Mouse (Mus musculus): ENCODE measurements around the gene Cdc42se1. TPM values are rescaled to one million over a fixed set of nuclear protein-coding genes. Genes with fewer than 3 reads are reported as not detected.

Cdc42se1 gene
- polyA plus RNA-seq, 1 experiment = 41.6 TPM

GRCm38 (mm10) chr3:95280747-95281146 lies 52.2 kb downstream of the Cdc42se1 start:
- 7% methylated on average over 8 of the region's 8 CpGs for WGBS
- H3K27ac ChIP-seq (ENCODE audit: insufficient read depth, low read depth, low read length) = peak overlapping the region; percentile 76
- H3K4me1 ChIP-seq (ENCODE audit: control insufficient read depth, insufficient read depth, insufficient read length, low read length) = peaks cover 6% of the 10 kb centered on the region; the same call in 1 of the 2 replicates
- H3K36me3 ChIP-seq (ENCODE audit: control insufficient read depth, insufficient read depth, low read length) = no peaks in the 10 kb centered on the region
- H3K27me3 ChIP-seq (ENCODE audit: control insufficient read depth, insufficient read depth, low read length) = no peaks in the 10 kb centered on the region
- H3K4me3 ChIP-seq (ENCODE audit: low read depth, low read length) = peak overlapping the region; percentile 77
- no peak for TF ChIP-seq CTCF (IDR thresholded peaks at IDR 0.05; ENCODE audit: extremely low read depth, insufficient read length, insufficient replicate concordance, low read depth, low read length)
- no peak for TF ChIP-seq POLR2A (IDR thresholded peaks at IDR 0.05; ENCODE audit: low read depth, low read length)

GRCm38 (mm10) chr3:95281216-95282126 lies 52.9 kb downstream of the Cdc42se1 start, which contains the start of the genes Mindy1 and Prune1:
Gene Mindy1, plus strand, starts transcription at chr3:95281345.
Gene Prune1, minus strand, starts transcription at chr3:95282076.
- WGBS = under 1% methylated on average over 53 of the region's 53 CpGs
- no peaks in the 10 kb centered on the region; the same call in 1 of the 2 replicates for H3K36me3 ChIP-seq (ENCODE audit: control insufficient read depth, insufficient read depth, low read length)
- peak within 1 kb of the TSS; percentile 85 for H3K4me3 ChIP-seq (ENCODE audit: low read depth, low read length)
- peaks cover 6% of the 10 kb centered on the region; the same call in 1 of the 2 replicates for H3K4me1 ChIP-seq (ENCODE audit: control insufficient read depth, insufficient read depth, insufficient read length, low read length)
- H3K27ac ChIP-seq (ENCODE audit: insufficient read depth, low read depth, low read length) = peak within 1 kb of the TSS; percentile 88
- no peak for TF ChIP-seq POLR2A (IDR thresholded peaks at IDR 0.05; ENCODE audit: low read depth, low read length)
- TF ChIP-seq CTCF (IDR thresholded peaks at IDR 0.05; ENCODE audit: extremely low read depth, insufficient read length, insufficient replicate concordance, low read depth, low read length) = no peak
- no peaks in the 10 kb centered on the region for H3K27me3 ChIP-seq (ENCODE audit: control insufficient read depth, insufficient read depth, low read length)

GRCm38 (mm10) chr3:95282381-95282864 lies 53.9 kb downstream of the Cdc42se1 start:
- peaks cover 4% of the 10 kb centered on the region; the same call in 1 of the 2 replicates for H3K4me1 ChIP-seq (ENCODE audit: control insufficient read depth, insufficient read depth, insufficient read length, low read length)
- H3K27me3 ChIP-seq (ENCODE audit: control insufficient read depth, insufficient read depth, low read length) = no peaks in the 10 kb centered on the region
- peaks cover 1% of the 10 kb centered on the region; the same call in 1 of the 2 replicates for H3K36me3 ChIP-seq (ENCODE audit: control insufficient read depth, insufficient read depth, low read length)
- WGBS = 1% methylated on average over 11 of the region's 11 CpGs
- peak overlapping the region; percentile 88 for H3K27ac ChIP-seq (ENCODE audit: insufficient read depth, low read depth, low read length)
- TF ChIP-seq POLR2A (IDR thresholded peaks at IDR 0.05; ENCODE audit: low read depth, low read length) (no peak), CTCF (IDR thresholded peaks at IDR 0.05; ENCODE audit: extremely low read depth, insufficient read length, insufficient replicate concordance, low read depth, low read length) (no peak)
- H3K4me3 ChIP-seq (ENCODE audit: low read depth, low read length) = peak overlapping the region; percentile 85

GRCm38 (mm10) chr3:95282865-95283588 lies 54.5 kb downstream of the Cdc42se1 start:
- TF ChIP-seq CTCF (IDR thresholded peaks at IDR 0.05; ENCODE audit: extremely low read depth, insufficient read length, insufficient replicate concordance, low read depth, low read length) (no peak), POLR2A (IDR thresholded peaks at IDR 0.05; ENCODE audit: low read depth, low read length) (peak; percentile 70)
- H3K27ac ChIP-seq (ENCODE audit: insufficient read depth, low read depth, low read length) = peak overlapping the region; percentile 88
- H3K4me1 ChIP-seq (ENCODE audit: control insufficient read depth, insufficient read depth, insufficient read length, low read length) = peaks cover 3% of the 10 kb centered on the region; the same call in 1 of the 2 replicates
- H3K4me3 ChIP-seq (ENCODE audit: low read depth, low read length) = peak overlapping the region; percentile 85
- peaks cover 7% of the 10 kb centered on the region for H3K36me3 ChIP-seq (ENCODE audit: control insufficient read depth, insufficient read depth, low read length)
- under 1% methylated on average over 51 of the region's 51 CpGs for WGBS
- H3K27me3 ChIP-seq (ENCODE audit: control insufficient read depth, insufficient read depth, low read length) = no peaks in the 10 kb centered on the region

GRCm38 (mm10) chr3:95283589-95283941 lies 55.0 kb downstream of the Cdc42se1 start:
- Histone ChIP-seq H3K4me1 (ENCODE audit: control insufficient read depth, insufficient read depth, insufficient read length, low read length) (peaks cover 3% of the 10 kb centered on the region; the same call in 1 of the 2 replicates), H3K4me3 (ENCODE audit: low read depth, low read length) (peak overlapping the region; percentile 85), H3K36me3 (ENCODE audit: control insufficient read depth, insufficient read depth, low read length) (peaks cover 13% of the 10 kb centered on the region), H3K27me3 (ENCODE audit: control insufficient read depth, insufficient read depth, low read length) (no peaks in the 10 kb centered on the region), H3K27ac (ENCODE audit: insufficient read depth, low read depth, low read length) (peak overlapping the region; percentile 88)
- TF ChIP-seq CTCF (IDR thresholded peaks at IDR 0.05; ENCODE audit: extremely low read depth, insufficient read length, insufficient replicate concordance, low read depth, low read length) (no peak), POLR2A (IDR thresholded peaks at IDR 0.05; ENCODE audit: low read depth, low read length) (no peak)
- WGBS = 2% methylated on average over 7 of the region's 7 CpGs

GRCm38 (mm10) chr3:95284062-95284461 lies 55.5 kb downstream of the Cdc42se1 start:
- H3K36me3 ChIP-seq (ENCODE audit: control insufficient read depth, insufficient read depth, low read length) = peaks cover 15% of the 10 kb centered on the region
- no peak overlapping the region for H3K27ac ChIP-seq (ENCODE audit: insufficient read depth, low read depth, low read length)
- peaks cover 3% of the 10 kb centered on the region; the same call in 1 of the 2 replicates for H3K4me1 ChIP-seq (ENCODE audit: control insufficient read depth, insufficient read depth, insufficient read length, low read length)
- TF ChIP-seq CTCF (IDR thresholded peaks at IDR 0.05; ENCODE audit: extremely low read depth, insufficient read length, insufficient replicate concordance, low read depth, low read length) (no peak), POLR2A (IDR thresholded peaks at IDR 0.05; ENCODE audit: low read depth, low read length) (no peak)
- 4% methylated on average over 1 of the region's 1 CpGs for WGBS
- peak overlapping the region; percentile 41 for H3K4me3 ChIP-seq (ENCODE audit: low read depth, low read length)
- H3K27me3 ChIP-seq (ENCODE audit: control insufficient read depth, insufficient read depth, low read length) = no peaks in the 10 kb centered on the region

All from small intestine, adult 2 months (tissue).